Mouse (Mus musculus): ENCODE data around the gene Klc4.

GRCm38 (mm10) chr17:46612189-46612588, 33.6 kb downstream of the Klc4 start:
- no peak for TF ChIP-seq CTCF (IDR thresholded peaks at IDR 0.05; ENCODE audit: low read depth, low read length)
- no peak for TF ChIP-seq POLR2A (IDR thresholded peaks at IDR 0.05; ENCODE audit: insufficient read depth, low read length)
- TF ChIP-seq EP300 (IDR thresholded peaks at IDR 0.05; ENCODE audit: insufficient read depth, low read depth, low read length) = no peak
